Mouse (Mus musculus) spleen, adult 2 months (tissue): ENCODE results near the gene Fbxo36.

Source experiments
- CTCF ChIP-seq: fragments of 200-500 bp; IDR thresholded peaks from 2 replicates; pipeline ENCODE4 v1.5.1; 2011; ENCODE audit warnings: mild to moderate bottlenecking, inconsistent platforms; ENCODE audit not compliant: insufficient read depth, insufficient read length, insufficient replicate concordance; ENCODE audit errors: extremely low read depth
- POLR2A ChIP-seq: fragments of 200-500 bp; IDR thresholded peaks from 2 replicates; pipeline ENCODE4 v1.6.1; 2011; ENCODE audit warnings: low read depth, low read length, inconsistent platforms

DNA sequence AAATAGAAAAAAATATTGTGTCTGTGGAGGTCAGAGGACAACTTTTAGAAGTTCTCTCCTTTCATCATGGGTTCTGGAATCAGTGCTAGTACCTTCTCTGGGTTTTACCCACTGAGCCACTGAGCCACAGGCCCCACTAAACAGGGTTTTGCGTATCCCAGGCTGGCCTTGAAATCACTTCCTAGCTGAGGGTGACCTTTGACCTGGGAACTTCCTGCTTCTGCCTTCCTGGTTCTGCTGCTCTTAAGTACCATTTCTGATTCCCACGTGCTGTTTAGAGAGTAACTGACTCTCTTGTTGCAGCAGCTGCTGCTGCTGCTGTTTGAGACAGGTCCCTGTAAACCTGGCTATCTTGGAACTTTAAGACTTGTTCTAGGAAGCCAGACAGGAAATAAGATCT, 25.0 kb downstream of the Fbxo36 start:
- TF ChIP-seq POLR2A: no peak
- no peak for TF ChIP-seq CTCF
